Mouse (Mus musculus) C2C12 (cell line): ENCODE data around the gene Tnc. TPM values are rescaled to one million over a fixed set of nuclear protein-coding genes. Genes with fewer than 3 reads are reported as not detected.
A peak's percentile ranks its signal among the peaks of the same experiment; 100 is the strongest.

Experiments
- H3K27me3 ChIP-seq: one replicate; pipeline ENCODE4 v1.6.1; 2011; ENCODE audit not compliant: control insufficient read depth, insufficient read depth, insufficient read length
- H3K36me3 ChIP-seq: one replicate; pipeline ENCODE4 v1.6.1; 2011; ENCODE audit not compliant: control insufficient read depth, insufficient read depth
- H3K4me3 ChIP-seq: one replicate; pipeline ENCODE4 v1.5.1; 2011; ENCODE audit warnings: mild to moderate bottlenecking, control low read depth; ENCODE audit not compliant: poor library complexity, insufficient read depth, severe bottlenecking
- H3K79me2 ChIP-seq: one replicate; pipeline ENCODE4 v1.6.1; 2011; ENCODE audit not compliant: control insufficient read depth, insufficient read depth
- H3K79me3 ChIP-seq: one replicate; pipeline ENCODE4 v1.6.1; 2011; ENCODE audit warnings: low read depth, control low read depth
- H3ac ChIP-seq: one replicate; pipeline ENCODE3; 2011; ENCODE audit warnings: low read depth; ENCODE audit not compliant: control insufficient read depth, insufficient read length
- CEBPB ChIP-seq: IDR thresholded peaks from one replicate; pipeline ENCODE4 v1.6.1; 2011; ENCODE audit warnings: low read depth, mild to moderate bottlenecking, control low read depth, moderate library complexity
- CTCF ChIP-seq: IDR thresholded peaks from one replicate; pipeline ENCODE4 v1.5.1; 2011; ENCODE audit not compliant: control insufficient read depth, insufficient read depth, insufficient read length
- FOSL1 ChIP-seq: IDR thresholded peaks from one replicate; pipeline ENCODE4 v1.8.0; 2011; ENCODE audit warnings: mild to moderate bottlenecking, low read length; ENCODE audit not compliant: poor library complexity, insufficient read depth, severe bottlenecking
- MAX ChIP-seq: IDR thresholded peaks from one replicate; pipeline ENCODE4 v1.6.1; 2011; ENCODE audit warnings: mild to moderate bottlenecking, control low read depth
- MYOD1 ChIP-seq: IDR thresholded peaks from one replicate; pipeline ENCODE4 v1.6.1; 2011; ENCODE audit warnings: low read depth; ENCODE audit not compliant: control insufficient read depth, insufficient read length
- MYOG ChIP-seq: IDR thresholded peaks from one replicate; pipeline ENCODE4 v1.6.1; 2011; ENCODE audit not compliant: control insufficient read depth, insufficient read length; ENCODE audit errors: extremely low read depth
- USF1 ChIP-seq: IDR thresholded peaks from one replicate; pipeline ENCODE4 v1.6.1; 2011; ENCODE audit warnings: low read depth, mild to moderate bottlenecking, control low read depth, moderate library complexity
- long read RNA-seq, 2 experiments: library from polyadenylated mRNA; unstranded; transcript quantifications; one replicate each; pipeline ENCODE4 v2.0.0; 2019 to 2020
- polyA plus RNA-seq: library from polyadenylated mRNA; unstranded; fragments of >200 nt; fragmentation: generic; extraction: Trizol; gene quantifications from one replicate; pipeline ENCODE4 v1.2.1, GENCODE M21; 2012; ENCODE audit warnings: missing spikeins

Gene Tnc
- polyA plus RNA-seq: 29.5 TPM
- long read RNA-seq, experiment 1, partial matches to known transcripts: 8 of 10 reads
- long read RNA-seq, experiment 1, other reads (novel, unspliced or antisense): 2 of 10 reads
- long read RNA-seq, experiment 2, full-length matches to known transcripts: 125 of 258 reads
- long read RNA-seq, experiment 2, partial matches to known transcripts: 61 of 258 reads
- long read RNA-seq, experiment 2, other reads (novel, unspliced or antisense): 72 of 258 reads

DNA sequence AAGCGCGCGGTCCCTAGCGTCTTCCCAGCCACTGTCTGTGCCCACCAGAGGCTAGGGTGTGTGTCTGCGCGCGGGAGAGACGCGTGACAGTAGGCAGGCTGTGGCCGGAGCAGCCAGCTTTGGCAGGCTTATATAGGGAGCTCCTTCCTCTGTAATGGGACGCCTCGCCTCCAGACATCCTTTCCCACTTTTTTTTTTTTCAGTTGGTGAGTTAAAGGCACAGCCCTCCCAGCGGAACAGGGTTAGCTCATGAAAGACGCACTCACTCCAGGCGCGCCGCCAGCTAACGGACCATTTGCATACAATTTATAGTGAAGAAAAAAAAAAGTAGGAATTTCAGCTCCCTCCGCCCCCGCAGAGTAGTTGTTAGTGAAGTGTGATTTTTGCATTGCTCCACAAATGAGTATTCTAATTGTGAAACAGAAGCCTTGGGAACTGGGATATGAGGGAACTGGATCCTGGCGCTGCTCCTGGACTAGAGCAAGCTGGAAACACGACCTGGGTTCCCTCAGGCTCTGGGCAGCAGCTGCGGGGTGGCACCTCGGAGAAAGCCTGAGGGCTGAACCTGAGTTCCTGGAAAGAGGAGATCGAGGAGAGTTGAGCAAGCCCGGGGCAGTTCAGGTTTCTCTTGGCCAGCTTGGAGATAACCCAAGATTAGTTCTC lies at the start of gene Tnc:
Gene Tnc, minus strand, starts transcription at position 185 of the 663 bp plus-strand sequence.
- H3K4me3 ChIP-seq: peak within 1 kb of the TSS; percentile 35
- no peaks in the 10 kb centered on the region for H3K36me3 ChIP-seq
- no peaks in the 10 kb centered on the region for H3K79me3 ChIP-seq
- TF ChIP-seq MYOG: no peak
- TF ChIP-seq MYOD1: peak; percentile 47
- TF ChIP-seq MAX: no peak
- TF ChIP-seq USF1: no peak
- TF ChIP-seq CEBPB: peak; percentile 73
- no peak for TF ChIP-seq CTCF
- no peak for TF ChIP-seq FOSL1
- H3K79me2 ChIP-seq: peaks cover 34% of the 10 kb centered on the region
- no peaks in the 10 kb centered on the region for H3K27me3 ChIP-seq
- peak within 1 kb of the TSS; percentile 81 for H3ac ChIP-seq

DNA sequence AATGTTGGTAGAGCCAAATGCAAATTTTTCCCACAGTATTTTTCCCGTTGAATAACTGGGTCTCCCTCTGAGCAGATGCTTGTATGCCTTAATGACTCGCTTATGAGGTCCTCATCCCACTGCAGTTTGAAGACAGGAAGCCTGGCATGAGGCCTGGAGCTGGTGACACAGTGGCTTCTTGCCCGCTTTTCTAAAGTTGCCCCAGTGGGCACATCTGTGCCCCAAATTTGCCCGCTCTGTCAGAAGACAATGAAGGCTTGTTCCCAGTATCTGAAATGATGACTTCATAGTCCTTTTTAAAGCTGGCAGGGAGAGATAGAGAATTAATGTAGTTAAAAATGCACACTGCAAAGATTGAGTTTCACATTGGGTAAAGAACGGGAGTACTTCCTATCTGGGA lies 47.4 kb upstream of the Tnc start:
- Histone ChIP-seq H3K36me3 (no peaks in the 10 kb centered on the region), H3K4me3 (no peak overlapping the region), H3K79me2 (no peaks in the 10 kb centered on the region), H3ac (no peak overlapping the region), H3K79me3 (no peaks in the 10 kb centered on the region), H3K27me3 (no peaks in the 10 kb centered on the region)
- no peak for TF ChIP-seq FOSL1
- TF ChIP-seq USF1: no peak
- TF ChIP-seq MYOG: no peak
- TF ChIP-seq CTCF: no peak

DNA sequence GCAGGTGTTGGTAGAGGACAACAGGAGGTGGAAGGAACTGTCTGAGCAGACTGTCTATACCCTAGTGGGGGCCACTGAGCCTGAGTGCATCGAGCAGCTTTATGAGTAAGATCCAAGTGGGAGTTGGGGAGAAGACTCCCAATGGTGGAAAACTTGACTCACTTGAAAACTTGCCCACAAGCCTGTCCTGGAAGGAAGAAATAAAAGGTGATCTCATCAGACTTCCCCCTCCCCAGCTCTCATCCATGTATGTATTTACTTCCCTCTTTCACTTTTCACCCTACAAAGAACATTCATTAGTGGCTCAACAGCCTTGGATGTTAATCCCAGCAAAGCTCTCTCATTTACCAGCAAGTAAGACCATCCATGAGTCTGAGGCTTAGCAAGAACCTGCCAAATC lies 46.0 kb upstream of the Tnc start:
- no peaks in the 10 kb centered on the region for H3K36me3 ChIP-seq
- H3K79me3 ChIP-seq: no peaks in the 10 kb centered on the region
- H3K79me2 ChIP-seq: no peaks in the 10 kb centered on the region
- H3ac ChIP-seq: no peak overlapping the region
- no peak overlapping the region for H3K4me3 ChIP-seq
- no peaks in the 10 kb centered on the region for H3K27me3 ChIP-seq
- TF ChIP-seq CEBPB: no peak
- no peak for TF ChIP-seq MAX
- no peak for TF ChIP-seq MYOG
- TF ChIP-seq USF1: no peak
- no peak for TF ChIP-seq MYOD1
- no peak for TF ChIP-seq CTCF
- no peak for TF ChIP-seq FOSL1

DNA sequence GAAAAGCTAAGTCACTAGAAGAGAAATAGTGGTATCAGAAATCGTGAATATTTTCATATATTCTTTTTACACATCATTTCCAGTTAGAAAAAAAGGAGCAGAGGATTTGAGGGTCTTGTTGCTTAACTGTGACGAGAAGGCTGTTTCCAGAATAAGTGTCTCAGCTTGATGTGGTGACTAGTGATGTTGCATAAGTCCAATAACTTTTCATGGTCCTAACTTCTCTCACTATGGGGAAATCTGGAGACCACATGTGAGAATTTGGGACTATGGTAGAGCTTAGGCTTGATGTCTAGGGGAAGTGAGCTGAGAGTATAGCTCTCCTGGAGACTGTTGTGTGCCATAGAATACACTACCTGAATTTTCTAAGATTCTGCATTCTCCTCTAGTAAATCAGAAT lies 42.6 kb upstream of the Tnc start:
- Histone ChIP-seq H3K27me3 (no peaks in the 10 kb centered on the region), H3K79me3 (no peaks in the 10 kb centered on the region), H3K4me3 (no peak overlapping the region), H3K79me2 (no peaks in the 10 kb centered on the region), H3K36me3 (no peaks in the 10 kb centered on the region), H3ac (no peak overlapping the region)
- no peak for TF ChIP-seq CEBPB
- TF ChIP-seq CTCF: no peak
- no peak for TF ChIP-seq USF1
- no peak for TF ChIP-seq FOSL1
- TF ChIP-seq MYOG: no peak

DNA sequence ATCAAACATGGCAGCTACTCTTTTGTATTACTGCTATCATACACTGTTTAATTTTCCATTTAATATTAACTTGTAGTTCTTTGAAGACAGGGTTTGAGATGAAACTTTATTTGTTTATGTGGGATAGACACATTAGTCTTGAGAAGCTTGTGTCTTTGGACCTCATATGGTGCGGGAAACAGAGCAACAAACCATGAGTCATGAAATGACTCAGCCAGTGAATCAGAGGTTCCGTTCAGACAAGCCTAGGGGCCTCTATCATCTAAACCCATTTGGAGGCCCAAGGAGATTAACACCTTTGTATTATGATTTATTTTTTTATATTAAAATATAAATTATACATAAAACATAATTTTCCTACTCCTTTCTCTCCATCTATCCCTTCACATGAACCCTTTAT lies 40.9 kb upstream of the Tnc start:
- no peaks in the 10 kb centered on the region for H3K27me3 ChIP-seq
- no peaks in the 10 kb centered on the region for H3K36me3 ChIP-seq
- no peak overlapping the region for H3K4me3 ChIP-seq
- TF ChIP-seq FOSL1 (peak; percentile 98), MYOD1 (no peak)
- no peak overlapping the region for H3ac ChIP-seq
- H3K79me3 ChIP-seq: no peaks in the 10 kb centered on the region
- no peaks in the 10 kb centered on the region for H3K79me2 ChIP-seq

DNA sequence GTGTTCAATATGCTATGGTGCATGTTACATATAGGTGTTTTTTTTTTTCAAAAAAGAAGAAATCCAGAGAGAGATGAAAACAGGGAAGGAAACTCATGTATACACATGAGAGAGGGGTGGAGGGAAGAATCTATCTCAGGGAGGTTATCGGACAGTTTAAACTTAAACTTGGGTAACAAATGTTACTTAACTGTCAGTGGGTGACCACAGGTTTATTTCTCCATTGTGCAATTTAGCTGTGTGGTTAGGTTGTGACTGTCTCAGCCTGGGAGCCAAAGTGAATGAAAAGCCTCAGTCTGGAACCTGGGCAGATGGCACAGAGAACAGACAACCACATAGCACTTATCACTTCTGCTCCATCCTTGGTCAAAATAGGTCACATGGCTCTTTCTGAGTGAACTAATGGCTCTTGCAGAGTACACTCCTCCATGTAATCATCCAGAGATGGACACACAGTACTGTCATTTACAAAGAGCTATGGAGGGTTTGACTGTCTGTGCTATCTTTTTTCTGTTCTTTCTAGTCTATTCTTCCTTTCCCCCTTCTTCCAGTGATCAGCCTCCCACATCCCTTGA lies 39.3 kb upstream of the Tnc start:
- Histone ChIP-seq H3ac (no peak overlapping the region), H3K36me3 (no peaks in the 10 kb centered on the region), H3K79me3 (no peaks in the 10 kb centered on the region), H3K4me3 (no peak overlapping the region), H3K27me3 (no peaks in the 10 kb centered on the region), H3K79me2 (no peaks in the 10 kb centered on the region)
- TF ChIP-seq MYOG (no peak), FOSL1 (no peak), CEBPB (peak; percentile 98), USF1 (peak; percentile 89), MYOD1 (peak; percentile 24)
